ENCODE assay signal across 8 mouse cellular contexts in the genomic region with DNA sequence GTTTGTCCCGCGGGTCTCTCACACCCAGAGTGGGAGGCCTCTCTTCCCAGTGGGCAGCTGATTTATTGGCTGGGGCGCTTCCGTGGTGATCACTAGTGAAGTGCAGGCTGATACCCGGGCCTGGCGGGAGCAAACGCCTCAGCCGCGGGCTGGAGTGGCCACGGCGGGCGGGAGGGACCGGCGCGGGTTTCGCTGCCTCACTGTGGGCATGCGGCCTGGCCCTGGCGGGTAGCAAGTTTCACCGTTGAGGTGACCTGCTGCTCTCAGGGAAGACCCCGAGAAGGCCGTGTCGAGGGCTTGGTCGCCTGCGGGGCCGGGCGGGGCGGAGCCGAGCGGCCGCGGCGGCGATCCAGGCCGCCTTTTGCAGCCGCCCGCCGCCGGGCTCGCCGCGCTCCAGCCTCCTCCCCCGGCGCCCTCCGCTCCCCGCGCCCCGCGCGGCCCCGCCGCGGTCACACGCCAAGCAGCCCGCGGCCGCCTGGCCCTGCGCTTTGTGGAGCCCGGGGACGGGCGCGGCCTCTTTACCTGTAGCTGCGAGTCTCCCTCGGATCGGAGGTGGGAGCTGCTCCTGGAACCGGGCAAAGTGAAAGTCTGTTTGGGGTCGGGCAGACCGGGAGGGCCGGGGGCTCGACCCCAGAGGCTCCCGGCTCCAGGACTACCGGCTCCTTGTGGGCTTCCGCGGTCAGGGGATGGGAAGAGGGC.
DNase-seq lines count a peak whose midpoint lies in the region; ATAC-seq lines count a peak whose summit lies in the region.

No protein-coding gene starts in this region.

- H3K4me2 ChIP-seq in intestine, embryonic 14.5 days (ENCODE audit: low read length) = peak overlapping the region; percentile 82
- peak overlapping the region; percentile 80 for H3K4me2 ChIP-seq in limb, embryonic 11.5 days (ENCODE audit: low read depth, severe bottlenecking)
- peak overlapping the region; percentile 83 for H3K4me2 ChIP-seq in midbrain, embryonic 11.5 days

- WGBS in intestine, embryonic 14.5 days = under 1% methylated on average over 66 of the region's 73 CpGs
- WGBS in limb, embryonic 11.5 days = under 1% methylated on average over 52 of the region's 73 CpGs
- under 1% methylated on average over 45 of the region's 73 CpGs for WGBS in midbrain, embryonic 11.5 days

- H3K9me3 ChIP-seq in intestine, embryonic 14.5 days (ENCODE audit: control insufficient read depth, low read length) = no peaks in the 10 kb centered on the region
- H3K9me3 ChIP-seq in limb, embryonic 11.5 days (ENCODE audit: control insufficient read depth, low read length) = no peaks in the 10 kb centered on the region
- no peaks in the 10 kb centered on the region for H3K9me3 ChIP-seq in midbrain, embryonic 11.5 days (ENCODE audit: control insufficient read depth, low read length)

- H3K27ac ChIP-seq in intestine, embryonic 14.5 days (ENCODE audit: low read depth) = peak overlapping the region; percentile 89
- H3K27ac ChIP-seq in limb, embryonic 11.5 days (replicated peaks; ENCODE audit: low read depth, low read length) = peak overlapping the region; percentile 92
- peak overlapping the region; percentile 84 for H3K27ac ChIP-seq in midbrain, embryonic 11.5 days (ENCODE audit: low read depth, low read length)

- H3K27me3 ChIP-seq in intestine, embryonic 14.5 days (replicated peaks; ENCODE audit: control insufficient read depth, insufficient read depth, low read length) = no peaks in the 10 kb centered on the region
- no peaks in the 10 kb centered on the region for H3K27me3 ChIP-seq in limb, embryonic 11.5 days (ENCODE audit: control insufficient read depth, insufficient read depth, low read length)
- H3K27me3 ChIP-seq in midbrain, embryonic 11.5 days (ENCODE audit: control insufficient read depth, insufficient read depth, low read length) = no peaks in the 10 kb centered on the region

- peak; percentile 85 for ATAC-seq in intestine, embryonic 14.5 days (replicated peaks; ENCODE audit: low FRiP score, low TSS enrichment, low read depth)
- ATAC-seq in limb, embryonic 11.5 days (ENCODE audit: insufficient number of reproducible peaks, low FRiP score, low TSS enrichment, low read depth) = peak; percentile 75
- ATAC-seq in midbrain, embryonic 11.5 days (ENCODE audit: low FRiP score) = peak; percentile 94

- H3K36me3 ChIP-seq in intestine, embryonic 14.5 days (ENCODE audit: control insufficient read depth, insufficient read depth, low read length) = peaks cover 8% of the 10 kb centered on the region
- no peaks in the 10 kb centered on the region for H3K36me3 ChIP-seq in limb, embryonic 11.5 days (ENCODE audit: control insufficient read depth, insufficient read depth, low read length)
- 0 out of 2 replicates have a peak, but pooled peaks cover 2% of the 10 kb centered on the region for H3K36me3 ChIP-seq in midbrain, embryonic 11.5 days (ENCODE audit: control insufficient read depth, insufficient read depth, low read length)

- peak overlapping the region; percentile 64 for H3K4me3 ChIP-seq in intestine, embryonic 14.5 days (ENCODE audit: low read depth, low read length)
- H3K4me3 ChIP-seq in limb, embryonic 11.5 days (ENCODE audit: low read depth, low read length) = peak overlapping the region; percentile 79
- H3K4me3 ChIP-seq in midbrain, embryonic 11.5 days (ENCODE audit: low read depth, low read length) = peak overlapping the region; percentile 75

- peak; percentile 71 for DNase-seq in adrenal gland, adult 8-10 months
- peak; percentile 88 for DNase-seq in embryo, embryonic 11 days
- DNase-seq in gastrocnemius, postnatal 25 days = peak; percentile 83
- DNase-seq in intestine, embryonic 14.5 days (ENCODE audit: low spot score) = peak; percentile 91
- peak; percentile 81 for DNase-seq in limb, embryonic 11.5 days (ENCODE audit: low spot score)
- DNase-seq in midbrain, embryonic 11.5 days (ENCODE audit: low spot score, missing footprints) = peak; percentile 98
- peak; percentile 70 for DNase-seq in skeletal muscle tissue, adult 2 months (ENCODE audit: low read depth, low spot score)
- DNase-seq in yolk sac, embryonic 10.5 days (ENCODE audit: low spot score) = peak; percentile 83

- H3K4me1 ChIP-seq in intestine, embryonic 14.5 days (replicated peaks; ENCODE audit: control insufficient read depth, insufficient read depth, low read length) = peaks cover 33% of the 10 kb centered on the region
- H3K4me1 ChIP-seq in limb, embryonic 11.5 days (ENCODE audit: control insufficient read depth, insufficient read depth, low read length) = peaks cover 19% of the 10 kb centered on the region
- H3K4me1 ChIP-seq in midbrain, embryonic 11.5 days (ENCODE audit: control insufficient read depth, insufficient read depth, low read length) = peaks cover 19% of the 10 kb centered on the region

- peak overlapping the region; percentile 89 for H3K9ac ChIP-seq in intestine, embryonic 14.5 days (ENCODE audit: low read length)
- peak overlapping the region; percentile 94 for H3K9ac ChIP-seq in limb, embryonic 11.5 days (ENCODE audit: low read length)
- H3K9ac ChIP-seq in midbrain, embryonic 11.5 days (ENCODE audit: low read length) = peak overlapping the region; percentile 90

Comparison
In these comparisons a context has a peak if more than half of its experiments do, and no peak if none do; other contexts are left out.
1. Peak in every context shown above with its lines: DNase-seq, ATAC-seq, H3K4me3 ChIP-seq and H3K27ac ChIP-seq.